Mouse (Mus musculus): Measurements from ENCODE around the gene F2. TPM values are rescaled to one million over a fixed set of nuclear protein-coding genes. Genes with fewer than 3 reads are reported as not detected.

F2 gene
- total and polyA plus RNA-seq, 2 experiments from 2014 or later, result not detected

DNA sequence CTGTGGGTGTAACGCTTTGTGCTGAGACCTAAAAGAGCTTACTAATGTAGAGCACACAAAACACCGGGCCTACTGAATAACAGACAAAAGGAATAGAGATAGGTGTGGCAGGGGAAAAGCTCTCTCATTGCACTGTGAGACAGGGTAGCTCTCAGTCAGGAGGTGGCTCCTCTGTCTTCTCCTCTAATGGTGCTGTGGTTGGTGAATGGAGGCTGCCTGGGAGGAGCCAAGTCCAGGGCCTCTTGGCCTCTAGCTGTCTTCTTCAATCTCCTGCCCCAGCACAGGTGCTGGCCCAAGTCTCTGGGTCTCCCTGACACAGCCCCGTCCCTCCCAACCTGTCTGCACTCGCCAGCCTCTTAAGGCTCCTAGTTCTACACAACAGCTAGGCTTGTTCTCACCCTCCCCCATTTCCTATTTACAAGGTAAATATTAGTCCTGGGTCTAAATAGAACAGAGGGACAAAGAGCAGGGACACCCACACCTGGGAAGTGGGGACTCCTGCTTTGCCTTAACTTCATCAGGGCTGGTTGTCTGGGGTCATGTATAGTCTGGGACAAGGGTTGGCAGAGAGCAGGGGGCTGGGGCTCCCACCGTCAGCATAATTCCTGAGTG is 619 bp upstream of the F2 start:
- H3K9ac ChIP-seq, result no peak overlapping the region
- no peak for TF ChIP-seq CTCF (IDR thresholded peaks at IDR 0.05; ENCODE audit: low read depth)
- H3K4me2 ChIP-seq (ENCODE audit: low read depth), result no peak overlapping the region
- DNase-seq (no peak), ATAC-seq (no peak)
- no peak overlapping the region for H3K4me3 ChIP-seq (ENCODE audit: low read depth, low read length)
- H3K9me3 ChIP-seq (ENCODE audit: low read length), result no peaks in the 10 kb centered on the region
- 82% methylated on average over 5 of the region's 5 CpGs for WGBS
- H3K27me3 ChIP-seq (ENCODE audit: insufficient read depth, low read length), result no peaks in the 10 kb centered on the region
- H3K36me3 ChIP-seq (ENCODE audit: insufficient read depth), result no peaks in the 10 kb centered on the region
- H3K27ac ChIP-seq (ENCODE audit: low read depth, low read length), result no peak overlapping the region
- H3K4me1 ChIP-seq (ENCODE audit: insufficient read depth), result no peaks in the 10 kb centered on the region

- no peak for DNase-seq
- Histone ChIP-seq H3K9me3 (ENCODE audit: low read length) (no peaks in the 10 kb centered on the region), H3K36me3 (ENCODE audit: insufficient read depth) (no peaks in the 10 kb centered on the region), H3K9ac (no peak overlapping the region), H3K4me1 (ENCODE audit: insufficient read depth) (no peaks in the 10 kb centered on the region), H3K4me3 (ENCODE audit: low read depth, low read length) (no peak overlapping the region), H3K27me3 (ENCODE audit: insufficient read depth, low read length) (no peaks in the 10 kb centered on the region), H3K4me2 (ENCODE audit: low read depth) (no peak overlapping the region), H3K27ac (ENCODE audit: low read depth, low read length) (no peak overlapping the region)
- TF ChIP-seq CTCF (IDR thresholded peaks at IDR 0.05; ENCODE audit: low read depth), result no peak
- no peak for ATAC-seq
- 89% methylated on average over 11 of the region's 11 CpGs for WGBS
These were observed 728 bp downstream of the F2 start for GRCm38 (mm10) chr2:91635486-91635885.

- WGBS, result 78% methylated on average over 9 of the region's 9 CpGs
- DNase-seq, result no peak
These were observed 1.4 kb downstream of the F2 start for GRCm38 (mm10) chr2:91634841-91635240.

GRCm38 (mm10) chr2:91633334-91633977 is 2.8 kb downstream of the F2 start:
- no peak overlapping the region for H3K4me3 ChIP-seq (ENCODE audit: low read depth, low read length)
- no peak overlapping the region for H3K9ac ChIP-seq
- ATAC-seq (no peak), DNase-seq (no peak)
- no peak overlapping the region for H3K27ac ChIP-seq (ENCODE audit: low read depth, low read length)
- H3K36me3 ChIP-seq (ENCODE audit: insufficient read depth), result no peaks in the 10 kb centered on the region
- 83% methylated on average over 12 of the region's 12 CpGs for WGBS
- no peak for TF ChIP-seq CTCF (IDR thresholded peaks at IDR 0.05; ENCODE audit: low read depth)
- H3K4me2 ChIP-seq (ENCODE audit: low read depth), result no peak overlapping the region
- no peaks in the 10 kb centered on the region for H3K9me3 ChIP-seq (ENCODE audit: low read length)
- H3K27me3 ChIP-seq (ENCODE audit: insufficient read depth, low read length), result no peaks in the 10 kb centered on the region
- no peaks in the 10 kb centered on the region for H3K4me1 ChIP-seq (ENCODE audit: insufficient read depth)

More at GRCm38 (mm10) chr2:91634841-91635240, 1.4 kb downstream of the F2 start:
- Histone ChIP-seq H3K36me3 (ENCODE audit: insufficient read depth) (no peaks in the 10 kb centered on the region), H3K4me3 (ENCODE audit: low read depth, low read length) (no peak overlapping the region), H3K4me2 (ENCODE audit: low read depth) (no peak overlapping the region), H3K27me3 (ENCODE audit: insufficient read depth, low read length) (no peaks in the 10 kb centered on the region), H3K9ac (no peak overlapping the region), H3K4me1 (ENCODE audit: insufficient read depth) (no peaks in the 10 kb centered on the region), H3K27ac (ENCODE audit: low read depth, low read length) (no peak overlapping the region), H3K9me3 (ENCODE audit: low read length) (no peaks in the 10 kb centered on the region)
- no peak for ATAC-seq
- TF ChIP-seq CTCF (IDR thresholded peaks at IDR 0.05; ENCODE audit: low read depth), result no peak

GRCm38 (mm10) chr2:91632316-91632715 is 3.9 kb downstream of the F2 start:
- H3K4me2 ChIP-seq (ENCODE audit: low read depth), result no peak overlapping the region
- H3K27me3 ChIP-seq (ENCODE audit: insufficient read depth, low read length), result no peaks in the 10 kb centered on the region
- no peak overlapping the region for H3K9ac ChIP-seq
- WGBS, result 88% methylated on average over 5 of the region's 5 CpGs
- no peaks in the 10 kb centered on the region for H3K4me1 ChIP-seq (ENCODE audit: insufficient read depth)
- H3K4me3 ChIP-seq (ENCODE audit: low read depth, low read length), result no peak overlapping the region
- no peak for DNase-seq
- H3K27ac ChIP-seq (ENCODE audit: low read depth, low read length), result no peak overlapping the region
- ATAC-seq, result no peak
- H3K9me3 ChIP-seq (ENCODE audit: low read length), result no peaks in the 10 kb centered on the region
- TF ChIP-seq CTCF (IDR thresholded peaks at IDR 0.05; ENCODE audit: low read depth), result no peak
- no peaks in the 10 kb centered on the region for H3K36me3 ChIP-seq (ENCODE audit: insufficient read depth)

DNA sequence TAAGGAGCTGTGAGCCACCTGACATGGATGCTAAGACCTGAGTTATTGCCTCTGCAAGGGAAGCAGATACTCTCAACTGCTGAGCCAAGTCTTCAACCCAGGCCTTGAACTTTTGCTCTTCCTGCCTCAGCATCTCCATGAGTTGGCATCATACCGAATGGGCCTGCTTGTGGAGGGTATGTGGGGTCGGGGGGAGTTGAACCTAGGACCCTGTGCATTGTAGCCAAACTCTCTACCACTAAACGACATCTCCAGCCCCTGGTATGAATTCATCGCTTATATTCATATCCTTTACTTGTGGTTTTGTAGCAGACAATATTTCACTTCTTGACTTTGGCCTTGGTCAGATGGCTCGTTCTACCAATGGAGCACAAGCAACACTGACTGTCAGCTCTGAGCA is 4.4 kb downstream of the F2 start:
- 89% methylated on average over 5 of the region's 5 CpGs for WGBS
- Histone ChIP-seq H3K27ac (ENCODE audit: low read depth, low read length) (no peak overlapping the region), H3K4me2 (ENCODE audit: low read depth) (no peak overlapping the region), H3K36me3 (ENCODE audit: insufficient read depth) (no peaks in the 10 kb centered on the region), H3K4me1 (ENCODE audit: insufficient read depth) (no peaks in the 10 kb centered on the region), H3K27me3 (ENCODE audit: insufficient read depth, low read length) (no peaks in the 10 kb centered on the region), H3K4me3 (ENCODE audit: low read depth, low read length) (no peak overlapping the region), H3K9ac (no peak overlapping the region), H3K9me3 (ENCODE audit: low read length) (no peaks in the 10 kb centered on the region)
- no peak for TF ChIP-seq CTCF (IDR thresholded peaks at IDR 0.05; ENCODE audit: low read depth)
- ATAC-seq (no peak), DNase-seq (no peak)

DNA sequence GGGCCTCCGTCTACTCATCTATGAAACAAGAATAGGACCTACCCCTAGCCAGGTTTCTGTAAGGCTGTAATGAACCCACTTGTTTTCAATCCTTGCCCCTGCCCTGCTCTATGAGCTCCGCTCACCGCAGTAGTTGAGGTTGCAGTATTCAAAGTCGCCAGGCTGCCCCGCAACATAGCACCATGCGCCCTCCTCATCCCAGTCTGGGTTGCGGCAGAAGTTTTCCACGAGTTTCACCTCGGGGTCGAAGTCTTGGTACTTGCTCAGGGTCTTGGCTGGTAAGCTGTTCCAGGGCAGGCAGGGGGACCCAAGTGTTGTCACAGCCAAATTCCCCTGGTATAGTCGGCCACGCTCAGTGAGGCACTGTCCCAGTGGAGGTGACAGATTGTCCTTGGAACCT is 5.8 kb downstream of the F2 start:
- 0 out of 2 replicates have a peak, but pooled peaks cover 4% of the 10 kb centered on the region for H3K36me3 ChIP-seq (ENCODE audit: insufficient read depth)
- TF ChIP-seq CTCF (IDR thresholded peaks at IDR 0.05; ENCODE audit: low read depth), result no peak
- no peak overlapping the region for H3K4me2 ChIP-seq (ENCODE audit: low read depth)
- H3K9ac ChIP-seq, result no peak overlapping the region
- no peak overlapping the region for H3K27ac ChIP-seq (ENCODE audit: low read depth, low read length)
- 92% methylated on average over 12 of the region's 12 CpGs for WGBS
- no peaks in the 10 kb centered on the region for H3K4me1 ChIP-seq (ENCODE audit: insufficient read depth)
- DNase-seq, result no peak
- no peak overlapping the region for H3K4me3 ChIP-seq (ENCODE audit: low read depth, low read length)
- ATAC-seq, result no peak
- no peaks in the 10 kb centered on the region for H3K27me3 ChIP-seq (ENCODE audit: insufficient read depth, low read length)
- no peaks in the 10 kb centered on the region for H3K9me3 ChIP-seq (ENCODE audit: low read length)
